Mouse (Mus musculus) intestine, embryonic 14.5 days (tissue): ENCODE measurements at regions not wholly inside any gene's neighbourhood (a gene's known extent, or its start where the extent isn't known, plus 50 kb on each side); places are given as distances from the start of the nearest gene placed in this dataset.

ENCODE experiments used
- ATAC-seq: fragments of 200-750 bp; cut with Nextera tagmentation; replicated peaks from 2 replicates; pipeline ENCODE4 v1.8.0; 2017; ENCODE audit warnings: low read depth, moderate number of reproducible peaks, moderate TSS enrichment, moderate library complexity; ENCODE audit not compliant: low FRiP score, low TSS enrichment
- DNase-seq: peaks from one replicate; pipeline ENCODE4 v3.0.0-alpha.2; 2018; ENCODE audit warnings: low spot score
- H3K27ac ChIP-seq: fragments of 300-500 bp; sonication (generic); 2 replicates; pipeline ENCODE4 v1.5.1; 2014; ENCODE audit warnings: low read depth, mild to moderate bottlenecking, control low read depth
- H3K27me3 ChIP-seq: fragments of 300-500 bp; sonication (generic); replicated peaks from 2 replicates; pipeline ENCODE4 v1.6.1; 2014; ENCODE audit warnings: low read length, control low read depth; ENCODE audit not compliant: control insufficient read depth, insufficient read depth
- H3K36me3 ChIP-seq: fragments of 300-500 bp; sonication (generic); 2 replicates; pipeline ENCODE4 v1.6.1; 2014; ENCODE audit warnings: low read length, control low read depth; ENCODE audit not compliant: control insufficient read depth, insufficient read depth
- H3K4me1 ChIP-seq: fragments of 300-500 bp; sonication (generic); replicated peaks from 2 replicates; pipeline ENCODE4 v1.6.1; 2014; ENCODE audit warnings: low read length, control low read depth, mixed read lengths; ENCODE audit not compliant: control insufficient read depth, insufficient read depth
- H3K4me2 ChIP-seq: fragments of 300-500 bp; sonication (generic); 2 replicates; pipeline ENCODE4 v1.6.1; 2014; ENCODE audit warnings: low read length
- H3K4me3 ChIP-seq: fragments of 300-500 bp; sonication (generic); 2 replicates; pipeline ENCODE4 v1.5.1; 2014; ENCODE audit warnings: low read depth, low read length, control low read depth, mixed read lengths
- H3K9ac ChIP-seq: fragments of 300-500 bp; sonication (generic); 2 replicates; pipeline ENCODE4 v1.6.1; 2014; ENCODE audit warnings: mild to moderate bottlenecking, low read length
- H3K9me3 ChIP-seq: fragments of 300-500 bp; sonication (generic); 2 replicates; pipeline ENCODE4 v1.6.1; 2016; ENCODE audit warnings: low read length, control low read depth; ENCODE audit not compliant: control insufficient read depth
- WGBS: fragments of 180-500 bp; shearing (Covaris S2); extraction: QIAGEN DNeasy Blood & Tissue Kit; methylation state at CpG from one replicate; pipeline ENCODE4 v1.1.7; 2014; 5-methylcytosine and 5-hydroxymethylcytosine counted together

DNA sequence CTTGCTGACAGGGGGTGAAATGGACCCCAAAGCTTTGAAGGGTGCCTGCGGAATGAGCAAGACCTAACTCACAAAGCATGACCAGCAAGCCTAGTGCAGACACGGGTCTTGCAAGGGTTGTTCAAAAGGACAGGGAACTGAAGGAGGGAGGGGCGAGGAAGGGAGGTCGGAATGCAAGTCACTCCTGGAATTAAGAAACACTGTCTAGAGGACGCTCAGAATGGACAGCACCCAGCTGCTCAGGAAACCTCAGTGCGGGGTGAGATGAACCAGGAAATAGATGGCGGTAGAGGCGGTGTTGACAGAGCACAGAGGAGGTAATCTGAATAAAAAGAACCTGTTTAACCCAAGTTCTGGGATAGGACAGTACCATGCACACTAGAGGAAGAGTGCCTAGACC lies 260.4 kb upstream of the Pard3b start:
- Histone ChIP-seq H3K9me3 (no peaks in the 10 kb centered on the region), H3K36me3 (no peaks in the 10 kb centered on the region), H3K4me3 (no peak overlapping the region), H3K27ac (peak overlapping the region; percentile 27; the same call in 1 of the 2 replicates), H3K27me3 (no peaks in the 10 kb centered on the region), H3K4me1 (peaks cover 33% of the 10 kb centered on the region), H3K9ac (no peak overlapping the region), H3K4me2 (peak overlapping the region; percentile 7)
- DNase-seq, result no peak
- 41% methylated on average over 8 of the region's 8 CpGs for WGBS
- ATAC-seq, result peak; percentile 61; the same call in 1 of the 2 replicates

DNA sequence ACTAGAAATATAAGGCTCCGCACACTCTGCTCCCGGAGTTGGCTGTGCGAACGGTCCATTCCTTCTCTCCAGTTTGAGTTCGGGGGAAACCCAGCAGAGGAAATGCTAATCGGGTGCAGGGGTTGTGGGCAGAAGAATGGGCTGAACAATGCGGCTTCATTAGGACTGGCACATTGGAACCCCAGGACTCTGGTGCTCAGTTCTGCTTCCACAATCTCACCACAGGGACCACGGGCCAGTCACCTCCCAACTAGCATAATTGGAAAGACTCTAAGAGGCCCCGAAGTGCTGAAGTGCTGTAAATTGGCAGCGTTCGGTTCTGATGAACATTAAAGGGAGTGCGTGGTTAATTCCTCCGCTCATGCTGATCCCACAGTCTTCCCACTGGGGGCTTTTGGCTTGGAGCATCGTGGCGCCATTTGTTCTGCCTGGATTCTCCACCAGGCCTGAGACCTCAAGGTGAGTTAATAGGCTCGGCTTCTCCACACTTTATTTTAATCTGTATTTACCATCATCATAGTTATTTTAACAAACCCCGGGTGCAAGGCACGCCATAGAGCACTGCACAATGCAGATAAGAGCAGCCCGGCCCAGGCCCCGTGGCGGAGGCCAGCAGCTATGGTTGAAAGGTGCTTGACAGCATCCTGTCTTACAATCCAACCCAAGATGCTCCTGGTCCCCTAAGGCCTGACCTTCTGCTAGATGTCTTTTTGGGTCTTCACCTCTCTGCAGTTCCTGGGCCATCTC lies 258.7 kb upstream of the Pard3b start:
- H3K4me2 ChIP-seq, result no peak overlapping the region
- H3K9ac ChIP-seq, result no peak overlapping the region
- no peak for DNase-seq
- 89% methylated on average over 21 of the region's 21 CpGs for WGBS
- H3K9me3 ChIP-seq, result no peaks in the 10 kb centered on the region
- no peaks in the 10 kb centered on the region for H3K36me3 ChIP-seq
- no peak overlapping the region for H3K27ac ChIP-seq
- H3K4me1 ChIP-seq, result peaks cover 24% of the 10 kb centered on the region
- H3K4me3 ChIP-seq, result no peak overlapping the region
- ATAC-seq, result no peak
- H3K27me3 ChIP-seq, result no peaks in the 10 kb centered on the region

DNA sequence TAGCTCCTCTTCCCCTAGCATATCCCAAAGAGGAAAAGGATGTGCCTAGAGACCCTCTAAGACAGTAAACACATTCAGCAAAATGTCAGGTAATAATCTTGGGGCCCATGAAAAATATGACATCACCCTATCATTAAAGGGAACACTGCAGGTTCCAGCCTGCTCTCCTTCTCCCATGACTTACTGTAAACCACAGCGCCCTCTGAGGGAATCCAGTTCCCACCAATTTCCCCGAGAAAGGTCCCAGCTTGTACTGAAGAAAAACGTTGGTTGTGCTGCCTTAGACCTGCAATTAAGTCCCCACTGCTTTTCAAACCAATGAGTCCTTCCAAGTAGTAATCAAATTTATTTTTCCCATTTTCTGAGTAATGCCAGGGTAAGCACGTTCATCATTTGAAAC lies 251.0 kb upstream of the Pard3b start:
- ATAC-seq (no peak), DNase-seq (no peak)
- Histone ChIP-seq H3K9ac (no peak overlapping the region), H3K4me3 (no peak overlapping the region), H3K4me2 (no peak overlapping the region), H3K4me1 (0 out of 2 replicates have a peak, but pooled peaks cover 5% of the 10 kb centered on the region), H3K27ac (peak overlapping the region; percentile 33; the same call in 1 of the 2 replicates), H3K27me3 (no peaks in the 10 kb centered on the region), H3K9me3 (no peaks in the 10 kb centered on the region), H3K36me3 (no peaks in the 10 kb centered on the region)
- 33% methylated on average over 4 of the region's 4 CpGs for WGBS

DNA sequence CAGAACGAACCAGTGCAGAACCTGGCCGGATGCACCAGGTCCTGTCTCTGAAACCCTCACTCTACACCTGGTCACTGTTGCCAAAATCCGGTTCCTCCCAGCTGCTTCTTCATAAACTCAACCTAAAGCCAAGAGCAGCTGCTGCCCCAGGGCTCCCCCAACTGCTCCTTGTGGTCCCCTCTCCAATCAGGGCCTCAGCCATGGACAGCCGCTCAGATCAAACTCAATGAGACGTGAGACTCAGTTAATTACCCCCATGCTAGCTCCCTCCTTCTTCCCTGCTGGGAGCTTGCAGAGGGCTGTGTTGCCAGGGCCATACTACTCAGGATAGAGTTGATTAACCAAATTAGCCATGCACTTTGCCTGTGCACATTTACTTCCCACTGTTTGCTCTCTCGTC lies 240.8 kb upstream of the Pard3b start:
- 55% methylated on average over 6 of the region's 6 CpGs for WGBS
- Histone ChIP-seq H3K4me2 (no peak overlapping the region), H3K4me1 (no peaks in the 10 kb centered on the region; the same call in 1 of the 2 replicates), H3K27me3 (no peaks in the 10 kb centered on the region), H3K9me3 (no peaks in the 10 kb centered on the region), H3K36me3 (no peaks in the 10 kb centered on the region), H3K9ac (no peak overlapping the region), H3K27ac (no peak overlapping the region), H3K4me3 (no peak overlapping the region)
- ATAC-seq (no peak), DNase-seq (no peak)

DNA sequence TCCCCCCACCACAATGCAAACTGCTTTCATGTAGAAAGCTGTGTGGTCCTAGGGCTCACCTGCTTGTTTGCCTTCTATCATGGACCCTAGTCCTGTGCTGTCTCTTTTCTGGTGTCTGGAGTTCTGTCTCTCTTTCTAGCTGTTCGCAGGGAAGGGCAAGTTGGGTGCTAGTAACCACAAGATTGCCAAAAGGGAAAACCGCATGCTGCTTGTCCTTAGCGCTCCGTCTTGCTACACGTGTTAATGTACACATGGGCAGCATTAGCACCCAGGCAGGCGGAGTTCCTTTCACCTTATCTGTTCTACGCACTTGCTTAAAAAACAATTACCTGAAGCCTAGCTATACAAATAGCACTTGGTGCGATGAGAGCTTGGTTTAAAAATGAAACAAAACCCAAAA lies 236.3 kb upstream of the Pard3b start:
- Histone ChIP-seq H3K27me3 (no peaks in the 10 kb centered on the region), H3K9ac (no peak overlapping the region), H3K4me3 (no peak overlapping the region), H3K4me1 (no peaks in the 10 kb centered on the region; the same call in 1 of the 2 replicates), H3K27ac (no peak overlapping the region), H3K36me3 (no peaks in the 10 kb centered on the region), H3K9me3 (no peaks in the 10 kb centered on the region), H3K4me2 (peak overlapping the region; percentile 0; the same call in 1 of the 2 replicates)
- no peak for DNase-seq
- no peak for ATAC-seq
- 56% methylated on average over 8 of the region's 8 CpGs for WGBS

DNA sequence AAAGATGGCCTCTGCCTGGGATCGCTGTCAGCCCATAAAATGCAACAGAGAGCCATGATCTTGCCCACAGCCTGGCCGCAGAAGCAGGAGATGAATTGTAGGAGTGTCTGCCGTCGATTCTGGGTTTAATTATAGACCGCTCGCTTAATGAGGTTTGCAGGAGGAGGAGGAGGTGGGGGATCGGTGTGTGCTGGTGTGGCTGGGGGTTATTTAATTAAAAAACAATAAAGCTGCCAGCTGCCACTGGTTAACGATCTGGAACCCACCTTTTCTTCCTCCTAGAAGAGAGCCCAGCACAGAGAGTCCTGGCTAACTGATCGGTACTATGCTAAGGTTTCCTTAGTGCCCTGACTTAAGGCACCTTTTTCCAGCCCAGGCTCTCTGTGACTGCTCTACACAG lies 231.4 kb upstream of the Pard3b start:
- ATAC-seq (no peak), DNase-seq (no peak)
- 39% methylated on average over 9 of the region's 9 CpGs for WGBS
- Histone ChIP-seq H3K4me2 (no peak overlapping the region), H3K36me3 (no peaks in the 10 kb centered on the region), H3K27ac (no peak overlapping the region), H3K9me3 (no peaks in the 10 kb centered on the region), H3K27me3 (no peaks in the 10 kb centered on the region), H3K4me3 (no peak overlapping the region), H3K4me1 (no peaks in the 10 kb centered on the region), H3K9ac (no peak overlapping the region)

DNA sequence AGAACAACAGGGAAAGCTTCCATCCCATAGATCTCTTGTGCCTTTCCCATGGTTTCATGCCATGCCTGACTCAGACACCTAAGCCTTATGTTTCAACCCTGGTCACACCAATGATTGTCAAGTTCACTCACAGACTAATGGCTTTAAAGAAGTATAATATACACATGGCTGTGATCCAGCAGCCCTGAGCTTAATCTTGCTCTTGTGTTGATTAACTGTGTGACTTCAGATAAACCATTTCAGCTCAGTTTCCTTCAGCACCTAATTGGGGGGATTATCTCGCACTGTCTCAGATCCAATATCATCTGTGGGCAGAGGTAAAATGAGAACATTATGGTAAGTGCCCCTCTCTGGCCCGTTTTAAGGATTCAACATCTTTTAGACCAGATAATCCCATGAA lies 223.9 kb upstream of the Pard3b start:
- no peak for DNase-seq
- ATAC-seq, result no peak
- Histone ChIP-seq H3K36me3 (no peaks in the 10 kb centered on the region), H3K4me1 (peaks cover 3% of the 10 kb centered on the region), H3K9me3 (no peaks in the 10 kb centered on the region), H3K4me2 (no peak overlapping the region), H3K27ac (no peak overlapping the region), H3K9ac (no peak overlapping the region), H3K27me3 (no peaks in the 10 kb centered on the region), H3K4me3 (no peak overlapping the region)
- 40% methylated on average over 2 of the region's 2 CpGs for WGBS

DNA sequence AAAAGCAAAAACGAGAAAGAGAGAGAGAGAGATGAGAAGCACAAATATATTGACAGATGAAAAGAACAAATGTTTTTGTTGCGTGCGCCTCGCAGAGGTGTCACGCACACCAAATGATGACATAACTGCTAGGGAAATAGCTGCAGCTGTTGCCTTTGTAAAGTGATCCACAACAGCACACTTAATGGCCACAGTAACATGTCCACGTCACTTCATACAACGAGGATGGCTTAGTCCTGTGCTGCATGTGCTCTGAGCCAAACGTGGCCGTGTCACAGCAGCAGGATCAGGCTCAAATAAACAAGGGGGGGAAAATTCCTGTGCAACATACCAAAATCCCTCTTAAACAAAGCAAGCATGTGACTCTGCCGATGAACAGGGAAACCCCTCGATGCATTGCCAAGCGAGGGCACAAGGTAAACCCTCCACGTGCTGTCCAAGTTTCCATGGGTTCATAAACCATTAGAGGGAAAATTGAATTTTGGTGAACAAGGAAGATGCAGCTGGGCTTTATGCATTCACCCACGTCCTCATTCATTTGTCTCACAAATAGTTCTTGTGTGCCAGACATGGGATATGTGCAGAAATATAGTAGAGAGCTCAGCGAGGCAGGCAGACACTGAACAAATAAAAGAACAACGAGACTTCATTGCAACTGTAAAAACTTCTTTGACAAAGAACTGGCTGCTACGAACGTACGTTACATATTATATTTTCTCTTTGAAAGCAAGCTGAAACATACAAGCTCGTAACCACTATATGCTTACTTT lies 223.0 kb upstream of the Pard3b start:
- Histone ChIP-seq H3K4me1 (peaks cover 4% of the 10 kb centered on the region), H3K4me2 (no peak overlapping the region), H3K9me3 (no peaks in the 10 kb centered on the region), H3K9ac (no peak overlapping the region), H3K4me3 (no peak overlapping the region), H3K36me3 (no peaks in the 10 kb centered on the region), H3K27me3 (no peaks in the 10 kb centered on the region), H3K27ac (no peak overlapping the region)
- WGBS, result 59% methylated on average over 20 of the region's 20 CpGs
- DNase-seq (no peak), ATAC-seq (no peak)
